Mouse (Mus musculus) heart, embryonic 11.5 days (tissue): ENCODE results near the gene Zfp512b. TPM values are rescaled to one million over a fixed set of nuclear protein-coding genes. Genes with fewer than 3 reads are reported as not detected.

Experiments used
- ATAC-seq: fragments of 200-750 bp; cut with Nextera tagmentation; replicated peaks from 2 replicates; pipeline ENCODE4 v1.8.0; 2017; ENCODE audit warnings: moderate library complexity; ENCODE audit not compliant: insufficient number of reproducible peaks, low FRiP score, low TSS enrichment
- H3K27ac ChIP-seq: fragments of 300-500 bp; sonication (generic); 2 replicates; pipeline ENCODE4 v1.5.1; 2014; ENCODE audit warnings: mild to moderate bottlenecking, low read depth, low read length
- H3K27me3 ChIP-seq: fragments of 300-500 bp; sonication (generic); 2 replicates; pipeline ENCODE4 v1.6.1; 2014; ENCODE audit warnings: mild to moderate bottlenecking, low read length, mixed read lengths; ENCODE audit not compliant: control insufficient read depth, insufficient read depth
- H3K36me3 ChIP-seq: fragments of 300-500 bp; sonication (generic); 2 replicates; pipeline ENCODE4 v1.6.1; 2014; ENCODE audit warnings: mild to moderate bottlenecking, low read length, moderate library complexity, mixed read lengths; ENCODE audit not compliant: control insufficient read depth, insufficient read depth
- H3K4me1 ChIP-seq: fragments of 300-500 bp; sonication (generic); 2 replicates; pipeline ENCODE4 v1.6.1; 2014; ENCODE audit warnings: low read length; ENCODE audit not compliant: control insufficient read depth, insufficient read depth
- H3K4me2 ChIP-seq: fragments of 300-500 bp; sonication (generic); 2 replicates; pipeline ENCODE4 v1.6.1; 2014; ENCODE audit warnings: mild to moderate bottlenecking, moderate library complexity
- H3K4me3 ChIP-seq: fragments of 300-500 bp; sonication (generic); 2 replicates; pipeline ENCODE4 v1.5.1; 2014; ENCODE audit warnings: low read depth, low read length
- H3K9ac ChIP-seq: fragments of 300-500 bp; sonication (generic); 2 replicates; pipeline ENCODE4 v1.6.1; 2014; ENCODE audit warnings: mild to moderate bottlenecking, low read depth, low read length, moderate library complexity
- H3K9me3 ChIP-seq: fragments of 300-500 bp; sonication (generic); replicated peaks from 2 replicates; pipeline ENCODE4 v1.6.1; 2016; ENCODE audit warnings: low read length; ENCODE audit not compliant: control insufficient read depth
- WGBS: fragments of 180-500 bp; shearing (Covaris S2); extraction: QIAGEN DNeasy Blood & Tissue Kit; methylation state at CpG from one replicate; pipeline ENCODE4 v1.1.7; 2014; ENCODE audit not compliant: insufficient replicate concordance; 5-methylcytosine and 5-hydroxymethylcytosine counted together
- polyA plus RNA-seq: library from polyadenylated mRNA; unstranded; fragments of >200 nt; fragmentation: Nextera tagmentation; extraction: Ambion mirVana; gene quantifications from 2 replicates; pipeline ENCODE4 v1.2.1, GENCODE M21; 2014

Gene Zfp512b
- polyA plus RNA-seq, 1 experiment from 2014 or later = 26.5 TPM

DNA sequence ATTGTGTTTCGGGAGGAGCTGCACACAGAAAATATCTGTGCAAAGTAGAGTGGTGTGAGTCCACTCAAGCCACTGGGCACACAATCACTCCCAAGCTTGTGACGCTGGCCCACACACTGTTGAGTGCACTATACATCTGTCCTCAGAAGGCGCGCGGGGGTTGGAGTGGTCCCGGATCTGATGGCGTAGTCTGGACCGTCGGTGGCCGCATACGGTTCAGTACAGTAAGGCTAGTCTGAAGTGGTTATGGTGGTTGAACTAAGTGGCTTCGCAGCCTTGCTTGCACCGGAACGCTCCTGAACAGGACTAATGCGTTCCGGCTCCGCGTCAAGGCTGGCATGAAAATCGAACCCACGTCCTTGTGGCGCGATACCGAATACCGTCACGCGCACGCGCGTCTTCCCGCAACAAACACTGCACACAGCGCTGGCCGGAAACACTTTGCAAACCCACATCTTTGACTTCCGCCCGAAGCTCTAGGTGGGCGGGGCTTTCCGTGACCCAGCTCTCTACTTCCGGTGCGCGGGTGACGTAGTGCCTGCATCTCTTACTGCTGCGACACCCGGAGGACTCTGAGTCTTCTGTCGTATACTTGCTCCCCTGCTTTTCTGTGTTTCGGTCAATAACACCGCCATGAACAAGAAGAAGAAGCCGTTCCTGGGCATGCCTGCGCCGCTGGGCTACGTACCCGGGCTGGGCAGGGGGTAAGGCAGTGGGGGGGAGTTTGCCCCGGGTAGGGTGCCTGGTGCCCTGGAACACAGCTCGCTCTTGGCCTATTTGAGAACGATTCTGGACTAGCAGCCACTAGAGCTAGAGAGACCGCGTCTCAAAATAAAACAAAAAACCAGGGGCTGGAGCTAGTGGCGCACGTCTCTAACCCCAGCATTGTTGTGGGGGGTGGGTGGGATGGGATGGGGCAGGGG is 8.5 kb upstream of the Zfp512b start:
- peak overlapping the region; percentile 82 for H3K4me3 ChIP-seq
- WGBS = 2% methylated on average over 57 of the region's 57 CpGs
- H3K4me1 ChIP-seq = peaks cover 14% of the 10 kb centered on the region; the same call in 1 of the 2 replicates
- peak overlapping the region; percentile 41; the same call in 1 of the 2 replicates for H3K27ac ChIP-seq
- H3K27me3 ChIP-seq = no peaks in the 10 kb centered on the region
- no peaks in the 10 kb centered on the region for H3K36me3 ChIP-seq
- peak; percentile 91 for ATAC-seq
- H3K9me3 ChIP-seq = no peaks in the 10 kb centered on the region
- H3K9ac ChIP-seq = peak overlapping the region; percentile 89
- peak overlapping the region; percentile 78 for H3K4me2 ChIP-seq

DNA sequence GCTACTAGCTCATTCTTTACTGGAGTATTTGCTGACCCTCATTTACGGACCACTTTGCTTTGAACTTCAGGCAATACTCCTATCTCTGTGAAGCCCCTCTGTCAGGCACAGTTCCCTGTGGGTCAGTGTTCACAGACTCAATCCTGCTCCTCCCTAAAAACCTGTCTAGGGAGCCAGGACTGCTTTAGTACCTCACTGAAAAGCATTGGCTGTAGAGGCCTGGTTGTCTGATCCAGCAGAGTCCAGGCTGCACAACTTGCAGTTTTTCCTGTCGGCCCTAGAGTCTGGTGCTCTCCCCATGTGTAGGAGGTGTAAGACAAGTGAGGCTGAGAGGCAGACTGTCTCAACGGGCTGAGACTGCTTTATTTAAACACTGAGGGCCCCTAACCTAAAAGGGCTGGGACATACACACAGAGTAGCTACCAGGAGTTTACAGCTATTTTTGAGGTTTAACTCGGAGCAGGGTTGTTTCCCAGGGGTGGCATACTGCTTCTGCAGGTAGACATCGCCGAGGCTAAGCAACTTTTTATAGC is 7.7 kb upstream of the Zfp512b start:
- H3K4me3 ChIP-seq = peak overlapping the region; percentile 82
- WGBS = 72% methylated on average over 6 of the region's 6 CpGs
- H3K9me3 ChIP-seq = no peaks in the 10 kb centered on the region
- H3K36me3 ChIP-seq = no peaks in the 10 kb centered on the region
- no peak overlapping the region for H3K27ac ChIP-seq
- no peaks in the 10 kb centered on the region for H3K27me3 ChIP-seq
- peak overlapping the region; percentile 89 for H3K9ac ChIP-seq
- H3K4me1 ChIP-seq = peaks cover 14% of the 10 kb centered on the region; the same call in 1 of the 2 replicates
- H3K4me2 ChIP-seq = peak overlapping the region; percentile 78
- no peak for ATAC-seq

GRCm38 (mm10) chr2:181598454-181599351 is 6.1 kb upstream of the Zfp512b start, which contains the start of gene Samd10:
TSS of gene Samd10 (minus strand) at chr2:181599212.
- H3K27me3 ChIP-seq = no peaks in the 10 kb centered on the region
- H3K9me3 ChIP-seq = no peaks in the 10 kb centered on the region
- peak; percentile 39; the same call in 1 of the 2 replicates for ATAC-seq
- H3K9ac ChIP-seq = peak within 1 kb of the TSS; percentile 82
- WGBS = 3% methylated on average over 71 of the region's 71 CpGs
- H3K27ac ChIP-seq = peak within 1 kb of the TSS; percentile 29; the same call in 1 of the 2 replicates
- H3K4me3 ChIP-seq = peak within 1 kb of the TSS; percentile 78
- H3K4me1 ChIP-seq = peaks cover 14% of the 10 kb centered on the region; the same call in 1 of the 2 replicates
- peak within 1 kb of the TSS; percentile 98 for H3K4me2 ChIP-seq
- H3K36me3 ChIP-seq = no peaks in the 10 kb centered on the region

- no peaks in the 10 kb centered on the region for H3K27me3 ChIP-seq
- H3K4me1 ChIP-seq = peaks cover 18% of the 10 kb centered on the region; the same call in 1 of the 2 replicates
- H3K4me2 ChIP-seq = no peak overlapping the region
- 60% methylated on average over 7 of the region's 7 CpGs for WGBS
- H3K9me3 ChIP-seq = no peaks in the 10 kb centered on the region
- no peaks in the 10 kb centered on the region for H3K36me3 ChIP-seq
- H3K27ac ChIP-seq = no peak overlapping the region
- ATAC-seq = no peak
- no peak overlapping the region for H3K4me3 ChIP-seq
- no peak overlapping the region for H3K9ac ChIP-seq
Measured at GRCm38 (mm10) chr2:181597378-181598061, 4.9 kb upstream of the Zfp512b start.

- ATAC-seq = no peak
- no peaks in the 10 kb centered on the region for H3K36me3 ChIP-seq
- H3K4me1 ChIP-seq = peaks cover 16% of the 10 kb centered on the region
- H3K4me2 ChIP-seq = no peak overlapping the region
- no peaks in the 10 kb centered on the region for H3K9me3 ChIP-seq
- no peaks in the 10 kb centered on the region for H3K27me3 ChIP-seq
- WGBS = 37% methylated on average over 6 of the region's 6 CpGs
- H3K4me3 ChIP-seq = no peak overlapping the region
- H3K9ac ChIP-seq = no peak overlapping the region
- H3K27ac ChIP-seq = no peak overlapping the region
Measured at GRCm38 (mm10) chr2:181596221-181596960, 3.8 kb upstream of the Zfp512b start.

- 70% methylated on average over 4 of the region's 4 CpGs for WGBS
- no peaks in the 10 kb centered on the region for H3K9me3 ChIP-seq
Measured at GRCm38 (mm10) chr2:181594946-181595696, 2.5 kb upstream of the Zfp512b start.

GRCm38 (mm10) chr2:181593937-181594336 is 1.3 kb upstream of the Zfp512b start:
- peaks cover 20% of the 10 kb centered on the region for H3K4me1 ChIP-seq
- ATAC-seq = no peak
- no peaks in the 10 kb centered on the region for H3K9me3 ChIP-seq
- H3K27me3 ChIP-seq = no peaks in the 10 kb centered on the region
- H3K36me3 ChIP-seq = 0 out of 2 replicates have a peak, but pooled peaks cover 10% of the 10 kb centered on the region
- no peak overlapping the region for H3K4me3 ChIP-seq
- H3K4me2 ChIP-seq = no peak overlapping the region
- H3K9ac ChIP-seq = no peak overlapping the region
- H3K27ac ChIP-seq = no peak overlapping the region

More at GRCm38 (mm10) chr2:181594946-181595696, 2.5 kb upstream of the Zfp512b start:
- H3K36me3 ChIP-seq = 0 out of 2 replicates have a peak, but pooled peaks cover 4% of the 10 kb centered on the region
- H3K4me2 ChIP-seq = no peak overlapping the region
- H3K4me1 ChIP-seq = peaks cover 20% of the 10 kb centered on the region
- no peaks in the 10 kb centered on the region for H3K27me3 ChIP-seq
- H3K9ac ChIP-seq = no peak overlapping the region
- H3K27ac ChIP-seq = no peak overlapping the region
- no peak for ATAC-seq
- H3K4me3 ChIP-seq = no peak overlapping the region
